Mouse (Mus musculus): ENCODE results near the gene Kcnn1.

Kcnn1 gene

DNA sequence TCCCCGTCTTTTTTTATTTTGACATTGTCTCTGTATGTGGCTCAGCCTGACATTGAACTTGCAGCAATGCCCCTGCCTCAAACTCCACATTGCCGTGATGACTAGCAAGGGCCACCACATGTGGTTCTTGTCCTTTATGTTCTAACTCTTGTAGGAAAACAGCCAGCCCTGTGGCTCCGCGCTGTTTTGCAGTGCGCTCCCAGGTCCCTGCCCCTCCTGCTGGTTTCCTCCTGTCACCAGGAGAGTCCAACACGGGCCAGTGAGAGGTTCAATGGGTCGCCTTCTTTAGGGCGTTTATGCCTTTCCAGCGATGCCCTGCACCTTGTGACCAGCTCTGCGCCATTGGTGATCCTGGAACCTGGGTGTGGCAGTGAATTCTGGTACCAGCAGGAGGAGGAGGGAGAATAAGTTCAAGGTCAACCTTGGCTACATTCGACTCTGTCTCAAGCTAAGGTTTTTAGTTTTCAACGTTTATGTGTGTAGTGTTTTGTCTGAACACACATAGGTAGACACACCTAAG lies 3.0 kb upstream of the Kcnn1 start:
- DNase-seq (ENCODE audit: low spot score) = no peak

GRCm38 (mm10) chr8:70865350-70866000 lies 2.4 kb upstream of the Kcnn1 start:
- DNase-seq (ENCODE audit: low spot score) = peak; percentile 100

GRCm38 (mm10) chr8:70864712-70865221 lies 1.7 kb upstream of the Kcnn1 start:
- peak; percentile 59 for DNase-seq (ENCODE audit: low spot score)

GRCm38 (mm10) chr8:70863956-70864711 lies 1.1 kb upstream of the Kcnn1 start:
- DNase-seq (ENCODE audit: low spot score) = peak; percentile 55

DNA sequence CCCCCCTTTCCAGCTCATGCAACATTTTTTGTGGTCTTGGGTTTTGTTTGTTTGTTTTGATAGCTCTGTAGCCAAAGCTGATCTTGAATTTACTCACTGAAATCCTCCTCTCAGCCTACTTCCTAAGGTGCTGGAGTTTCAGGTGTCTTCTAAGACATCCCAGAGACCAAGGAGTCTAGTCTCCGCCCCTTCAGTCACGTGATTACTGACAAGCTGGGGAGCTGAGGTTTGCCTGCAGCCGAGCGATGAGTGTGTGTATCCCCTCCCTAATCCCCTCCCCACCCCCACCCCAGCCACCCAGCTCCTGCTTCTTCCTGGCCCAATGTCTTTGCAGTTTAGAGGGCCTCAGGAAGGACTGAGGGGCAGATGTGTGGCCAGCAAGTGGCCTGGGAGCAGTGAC lies 5.5 kb downstream of the Kcnn1 start:
- DNase-seq (ENCODE audit: low spot score) = no peak

DNA sequence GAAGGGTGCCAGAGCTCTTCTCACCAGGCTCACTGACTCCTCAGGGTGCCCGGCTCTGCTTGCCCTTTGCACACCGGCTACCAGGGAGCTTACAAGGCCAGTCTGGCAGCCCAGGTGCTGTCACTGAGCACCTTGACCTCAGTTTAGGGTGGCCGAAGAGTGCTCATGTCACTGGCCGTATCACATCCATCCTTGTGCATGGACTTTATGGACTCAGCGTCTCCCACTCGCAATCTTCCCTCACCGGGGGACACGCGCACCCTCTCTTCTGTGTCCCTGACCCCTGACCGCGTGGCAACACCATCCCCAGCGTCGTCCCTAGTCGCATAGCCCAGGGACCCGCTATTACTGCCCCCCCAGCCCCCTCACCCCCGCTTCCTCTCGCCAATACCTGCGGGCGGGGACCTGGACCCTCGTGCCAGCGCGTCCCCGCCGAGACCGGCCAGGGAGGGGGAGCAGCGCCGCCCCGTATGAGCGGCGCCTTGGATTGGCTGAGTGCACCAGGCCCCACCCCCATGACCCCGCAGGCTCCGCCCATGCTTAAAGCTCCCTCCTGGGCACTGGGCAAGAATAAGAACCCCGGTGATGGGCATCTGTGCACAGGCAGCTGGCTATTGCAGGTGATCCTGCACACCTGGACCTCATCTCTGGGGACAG lies 6.4 kb downstream of the Kcnn1 start:
- DNase-seq (ENCODE audit: low spot score) = peak; percentile 74

- no peak for DNase-seq (ENCODE audit: low spot score)
Observed at GRCm38 (mm10) chr8:70856028-70856427, 7.0 kb downstream of the Kcnn1 start.

- no peak for DNase-seq (ENCODE audit: low spot score)
Observed at GRCm38 (mm10) chr8:70853863-70854262, 9.2 kb downstream of the Kcnn1 start.

GRCm38 (mm10) chr8:70852595-70853231 lies 10.3 kb downstream of the Kcnn1 start:
- DNase-seq (ENCODE audit: low spot score) = no peak

- no peak for DNase-seq (ENCODE audit: low spot score)
Observed at GRCm38 (mm10) chr8:70851837-70852236, 11.2 kb downstream of the Kcnn1 start.

- no peak for DNase-seq (ENCODE audit: low spot score)
Observed at GRCm38 (mm10) chr8:70850947-70851346, 12.1 kb downstream of the Kcnn1 start.

GRCm38 (mm10) chr8:70850132-70850845 lies 12.8 kb downstream of the Kcnn1 start:
- no peak for DNase-seq (ENCODE audit: low spot score)

GRCm38 (mm10) chr8:70849333-70849990 lies 13.6 kb downstream of the Kcnn1 start:
- no peak for DNase-seq (ENCODE audit: low spot score)

DNA sequence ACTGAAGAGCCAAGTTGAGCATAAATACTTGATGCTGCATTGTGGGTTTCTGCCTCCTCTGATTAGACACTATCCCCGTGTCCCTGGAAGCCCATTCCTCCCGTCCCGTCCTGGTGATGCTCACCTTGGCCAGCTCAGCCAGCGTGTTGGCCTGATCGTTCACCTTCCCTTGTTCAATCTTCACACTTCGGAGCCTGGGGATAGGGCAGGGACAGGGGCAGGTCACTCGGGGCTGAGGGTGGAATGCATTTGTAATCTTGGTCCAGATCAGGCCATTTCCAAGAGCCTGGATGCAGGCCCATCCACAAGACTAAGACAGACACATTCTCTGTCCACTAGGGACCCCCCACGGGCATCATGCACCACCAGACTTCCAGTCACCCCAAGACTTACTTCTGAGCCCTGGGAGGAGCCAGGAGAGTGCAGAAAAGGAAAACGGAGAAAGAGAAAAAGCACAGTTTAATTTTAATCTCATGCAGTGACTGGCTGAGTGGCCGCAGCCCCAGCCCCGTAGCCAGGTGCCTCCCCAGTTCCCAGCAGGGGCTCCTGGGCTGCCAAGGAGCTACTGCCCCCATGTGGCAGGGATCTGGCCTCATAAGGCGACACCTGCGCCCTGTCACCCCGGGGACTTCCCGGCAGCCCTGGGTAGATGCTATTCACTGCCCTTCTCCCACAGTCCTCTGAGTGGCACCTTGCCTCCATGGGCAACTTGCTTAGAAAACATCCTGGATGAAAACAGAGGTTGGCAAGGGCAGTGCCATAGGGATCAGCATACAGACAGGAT lies 16.5 kb downstream of the Kcnn1 start:
- DNase-seq (ENCODE audit: low spot score) = no peak

DNA sequence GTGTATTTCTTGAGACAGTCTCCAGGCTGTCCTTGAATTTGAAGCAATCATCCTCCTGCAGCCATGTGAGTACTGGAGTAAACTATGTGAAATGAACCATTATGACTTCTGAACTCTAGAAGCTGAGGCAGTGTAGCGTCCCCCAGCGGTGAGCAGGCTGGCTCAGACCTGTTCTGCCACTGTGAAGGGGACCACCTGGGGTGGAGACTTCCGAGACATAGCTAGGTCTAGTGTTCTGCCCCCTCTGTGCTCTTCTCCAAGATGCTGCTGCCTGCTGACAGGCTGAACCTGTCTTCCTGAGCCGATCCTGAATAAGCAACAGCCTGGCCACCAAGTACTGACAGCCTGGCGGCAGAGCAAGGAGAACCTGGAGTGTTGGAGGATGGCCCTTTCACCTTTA lies 17.9 kb downstream of the Kcnn1 start:
- no peak for DNase-seq (ENCODE audit: low spot score)

DNA sequence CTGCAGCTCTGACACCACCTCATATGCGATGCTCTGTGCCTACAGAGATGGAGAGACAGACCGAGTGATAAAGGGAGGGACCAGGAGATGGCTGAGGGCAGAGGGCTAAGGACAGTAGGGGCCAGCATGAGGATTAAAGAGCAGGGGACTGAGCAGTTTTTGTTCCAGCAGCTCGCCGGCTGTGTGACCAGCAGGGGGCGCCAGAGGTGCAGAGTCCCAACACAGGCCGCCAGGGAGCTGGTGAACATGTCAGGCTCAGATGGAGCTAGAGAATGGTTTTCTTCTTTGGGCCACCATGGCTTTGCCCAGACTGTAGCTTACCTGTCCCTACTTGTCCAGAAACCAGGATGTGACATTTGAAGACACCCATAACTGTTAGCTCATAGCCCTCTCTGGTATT lies 18.5 kb downstream of the Kcnn1 start:
- DNase-seq (ENCODE audit: low spot score) = peak; percentile 96

DNA sequence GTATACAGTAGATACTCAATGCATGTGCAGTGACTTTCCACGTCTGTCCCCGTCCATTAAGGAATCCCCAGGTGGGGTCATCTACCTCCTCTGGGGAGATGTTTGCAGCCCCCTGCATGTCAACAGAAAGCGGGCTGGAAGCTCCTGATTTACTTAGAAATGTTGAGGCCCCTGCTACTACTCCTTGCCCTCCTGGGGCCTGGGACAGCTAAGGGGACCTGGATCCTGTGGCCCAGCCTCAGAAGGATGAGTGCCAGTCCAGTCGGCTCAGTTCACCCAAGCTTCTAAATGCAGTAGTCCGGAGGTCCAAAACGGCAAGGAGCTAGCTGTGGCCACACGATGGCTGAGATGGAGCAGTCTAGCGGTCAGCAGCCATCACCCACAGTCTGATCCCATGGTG lies 19.1 kb downstream of the Kcnn1 start:
- no peak for DNase-seq (ENCODE audit: low spot score)

GRCm38 (mm10) chr8:70843214-70843773 lies 19.8 kb downstream of the Kcnn1 start:
- DNase-seq (ENCODE audit: low spot score) = no peak

- no peak for DNase-seq (ENCODE audit: low spot score)
Observed at GRCm38 (mm10) chr8:70842484-70842883, 20.6 kb downstream of the Kcnn1 start.

Data from retina, embryonic 14.5 days (tissue).